Mouse (Mus musculus) layer of hippocampus, adult 2 months (tissue): ENCODE measurements around the gene Sec14l1. TPM values are rescaled to one million over a fixed set of nuclear protein-coding genes. Genes with fewer than 3 reads are reported as not detected.
A peak's percentile ranks its signal among the peaks of the same experiment; 100 is the strongest.
"Not testable (repeated sequence)": the region's sequence is repeated elsewhere in the genome, so short reads cannot be mapped to it uniquely, and the experiment has no call there.

Experiments
- DNase-seq, 2 experiments: peaks; one replicate each; pipeline ENCODE4 v3.0.0; 2022; ENCODE audit warnings: low spot score in 2 of 2
- H3K27ac ChIP-seq: fragments of 200-600 bp; 2 replicates; pipeline ENCODE4 v1.8.1; 2022
- H3K4me3 ChIP-seq: fragments of 200-600 bp; 2 replicates; pipeline ENCODE4 v1.8.1; 2022; ENCODE audit warnings: mild to moderate bottlenecking
- CTCF ChIP-seq: fragments of 200-600 bp; conservative IDR thresholded peaks from 2 replicates; pipeline ENCODE4 v1.8.1; 2022; ENCODE audit warnings: antibody characterized with exemption, mild to moderate bottlenecking, moderate library complexity
- long read RNA-seq, 2 experiments: library from polyadenylated mRNA; stranded (forward); transcript quantifications; one replicate each; pipeline ENCODE4 v2.0.0; 2021; ENCODE audit warnings: borderline mapping rate in 2 of 2
- total RNA-seq, 2 experiments: library from RNA; stranded (reverse); gene quantifications; 2 replicates each; pipeline ENCODE4 v1.2.3; 2021

The Sec14l1 gene
- 100 to 1,000 TPM; 226 to 239 TPM for total RNA-seq
- long read RNA-seq, experiment 1, full-length matches to known transcripts = 133 of 179 reads
- long read RNA-seq, experiment 1, partial matches to known transcripts = 30 of 179 reads
- long read RNA-seq, experiment 1, other reads (novel, unspliced or antisense) = 16 of 179 reads
- long read RNA-seq, experiment 2, full-length matches to known transcripts = 180 of 231 reads
- long read RNA-seq, experiment 2, partial matches to known transcripts = 30 of 231 reads
- long read RNA-seq, experiment 2, other reads (novel, unspliced or antisense) = 21 of 231 reads

GRCm38 (mm10) chr11:117114592-117115345, at the start of gene Sec14l1:
Gene Sec14l1, plus strand, starts transcription at chr11:117115168.
- TF ChIP-seq CTCF = no peak
- peak within 1 kb of the TSS; percentile 99 for H3K4me3 ChIP-seq
- peak within 1 kb of the TSS; percentile 99 for H3K27ac ChIP-seq
- DNase-seq = peak; percentile 98 to 100

- not testable (repeated sequence) for DNase-seq, H3K4me3 ChIP-seq, H3K27ac ChIP-seq
These were observed 49.4 kb upstream of the Sec14l1 start for GRCm38 (mm10) chr11:117065602-117066001.

- H3K4me3 ChIP-seq = no peak overlapping the region
- no peak for DNase-seq
- no peak overlapping the region for H3K27ac ChIP-seq
- no peak for TF ChIP-seq CTCF
These were observed 48.2 kb upstream of the Sec14l1 start for GRCm38 (mm10) chr11:117066738-117067137.

GRCm38 (mm10) chr11:117068332-117068731, 46.6 kb upstream of the Sec14l1 start:
- no peak overlapping the region for H3K27ac ChIP-seq
- no peak for DNase-seq
- no peak overlapping the region for H3K4me3 ChIP-seq
- no peak for TF ChIP-seq CTCF

GRCm38 (mm10) chr11:117069027-117069426, 45.9 kb upstream of the Sec14l1 start:
- no peak overlapping the region for H3K4me3 ChIP-seq
- H3K27ac ChIP-seq = no peak overlapping the region

GRCm38 (mm10) chr11:117070711-117071110, 44.3 kb upstream of the Sec14l1 start:
- DNase-seq = no peak
- H3K27ac ChIP-seq = no peak overlapping the region
- no peak for TF ChIP-seq CTCF
- no peak overlapping the region for H3K4me3 ChIP-seq

More at GRCm38 (mm10) chr11:117069027-117069426, 45.9 kb upstream of the Sec14l1 start:
- no peak for DNase-seq
- peak; percentile 57 for TF ChIP-seq CTCF

GRCm38 (mm10) chr11:117072128-117072527, 42.8 kb upstream of the Sec14l1 start:
- TF ChIP-seq CTCF = peak; percentile 100
- Histone ChIP-seq H3K27ac (no peak overlapping the region), H3K4me3 (no peak overlapping the region)
- DNase-seq = peak; percentile 69 to 88

GRCm38 (mm10) chr11:117073426-117073825, 41.5 kb upstream of the Sec14l1 start:
- Histone ChIP-seq H3K4me3 (no peak overlapping the region), H3K27ac (no peak overlapping the region)
- no peak for DNase-seq
- TF ChIP-seq CTCF = peak; percentile 27; the same call in 1 of the 2 replicates

- no peak for TF ChIP-seq CTCF
- Histone ChIP-seq H3K27ac (peak overlapping the region; percentile 98), H3K4me3 (peak overlapping the region; percentile 64)
- peak; percentile 80 to 82 for DNase-seq
These were observed 38.3 kb upstream of the Sec14l1 start for GRCm38 (mm10) chr11:117076576-117077196.

- Histone ChIP-seq H3K4me3 (peak overlapping the region; percentile 64), H3K27ac (peak overlapping the region; percentile 98)
- TF ChIP-seq CTCF = no peak; the same call in 1 of the 2 replicates
- DNase-seq = no peak
These were observed 37.7 kb upstream of the Sec14l1 start for GRCm38 (mm10) chr11:117077227-117077626.

GRCm38 (mm10) chr11:117077902-117078301, 37.1 kb upstream of the Sec14l1 start:
- H3K27ac ChIP-seq = peak overlapping the region; percentile 98; the same call in 1 of the 2 replicates
- no peak for TF ChIP-seq CTCF
- H3K4me3 ChIP-seq = no peak overlapping the region; the same call in 1 of the 2 replicates
- DNase-seq = no peak

- no peak for TF ChIP-seq CTCF
- H3K4me3 ChIP-seq = no peak overlapping the region
- no peak overlapping the region for H3K27ac ChIP-seq
- DNase-seq = no peak
These were observed 36.2 kb upstream of the Sec14l1 start for GRCm38 (mm10) chr11:117078637-117079240.
